Mouse (Mus musculus): ENCODE results near the gene Grid1. TPM values are rescaled to one million over a fixed set of nuclear protein-coding genes. Genes with fewer than 3 reads are reported as not detected.

Gene Grid1
- total RNA-seq, 2 experiments from 2014 or later, result 0.06 TPM; not detected in 1

DNA sequence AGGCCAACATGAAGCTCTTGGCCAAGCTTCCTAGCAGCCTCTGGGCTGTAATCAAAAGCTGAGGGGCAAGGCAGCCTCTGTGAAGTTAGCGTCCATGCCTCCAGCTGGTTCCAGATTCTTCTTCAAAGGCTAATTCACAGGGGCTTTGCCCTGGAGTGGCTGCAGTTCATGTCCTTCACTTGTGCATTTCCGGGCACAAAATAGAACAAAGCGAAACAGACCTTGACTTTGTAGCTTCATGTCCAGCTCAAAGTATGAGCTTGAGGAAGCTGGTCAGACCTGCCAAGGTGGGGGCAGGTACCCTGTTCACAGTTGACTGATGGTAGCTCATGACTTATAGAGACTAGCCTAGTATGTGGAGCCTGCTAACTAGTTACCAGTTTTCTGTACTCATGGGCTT, 356.1 kb downstream of the Grid1 start:
- DNase-seq, result no peak
- intact Hi-C loops (cut with DNase I), result no loop called here

DNA sequence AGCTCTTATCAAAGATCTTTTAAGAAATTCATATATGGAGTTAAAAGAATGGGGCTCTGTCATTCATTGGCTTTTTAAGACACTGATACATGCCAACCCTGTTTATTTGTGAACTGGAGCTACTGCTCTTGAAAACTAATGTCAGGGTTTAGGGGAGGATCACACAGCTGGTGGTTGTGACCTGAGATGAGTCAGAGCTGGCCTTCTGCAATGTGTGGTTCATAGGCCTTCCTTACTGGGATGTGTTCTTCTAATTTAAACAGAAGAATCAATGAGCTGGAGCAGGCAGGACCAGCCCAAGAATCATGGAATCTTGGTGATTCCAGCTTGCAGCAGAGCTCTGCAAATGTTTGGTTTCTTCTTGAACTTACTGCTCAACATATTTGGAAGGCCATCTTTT, 359.2 kb downstream of the Grid1 start:
- no peak for DNase-seq
- intact Hi-C loops (cut with DNase I), result no loop called here

DNA sequence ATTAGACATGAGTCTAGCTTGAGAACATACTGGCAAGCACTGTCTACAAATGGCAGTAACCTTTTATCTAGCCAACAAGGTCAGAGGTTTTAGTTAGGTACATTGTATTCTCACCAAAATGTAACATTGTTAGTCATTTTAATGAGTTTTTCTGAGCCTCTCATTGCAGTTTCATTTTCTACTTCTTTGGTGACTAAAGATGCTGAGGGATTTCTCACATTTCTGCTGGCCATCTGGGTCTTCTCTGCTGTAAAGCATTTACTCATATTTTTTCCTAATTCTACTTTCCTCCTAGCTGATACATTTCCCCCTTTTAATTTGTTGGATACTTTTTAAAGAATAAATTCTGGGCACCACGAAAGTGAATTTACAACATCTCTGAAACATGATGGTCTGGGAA, 365.5 kb downstream of the Grid1 start:
- DNase-seq, result no peak
- intact Hi-C loops (cut with DNase I), result no loop called here

DNA sequence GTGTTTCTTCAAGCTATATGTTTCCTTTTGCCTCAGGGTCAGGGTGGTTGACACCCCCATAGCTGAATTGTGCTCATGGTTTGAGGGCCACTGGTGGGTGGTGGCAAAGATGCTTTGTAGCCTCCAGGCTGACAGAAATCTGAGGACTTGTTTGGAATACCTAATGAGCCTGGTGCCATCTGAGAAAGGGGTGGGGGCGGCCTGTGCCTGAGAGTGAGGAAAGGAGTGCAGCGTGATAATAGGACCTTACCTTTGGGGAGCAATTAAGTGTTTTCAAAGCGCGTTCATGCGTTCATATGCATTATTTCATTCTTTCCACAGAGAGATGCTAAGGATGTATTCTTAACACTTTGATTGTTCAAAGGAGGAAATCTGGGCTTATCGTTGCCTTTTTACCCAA, 372.3 kb downstream of the Grid1 start:
- DNase-seq, result no peak
- intact Hi-C loops (cut with DNase I), result no loop called here

DNA sequence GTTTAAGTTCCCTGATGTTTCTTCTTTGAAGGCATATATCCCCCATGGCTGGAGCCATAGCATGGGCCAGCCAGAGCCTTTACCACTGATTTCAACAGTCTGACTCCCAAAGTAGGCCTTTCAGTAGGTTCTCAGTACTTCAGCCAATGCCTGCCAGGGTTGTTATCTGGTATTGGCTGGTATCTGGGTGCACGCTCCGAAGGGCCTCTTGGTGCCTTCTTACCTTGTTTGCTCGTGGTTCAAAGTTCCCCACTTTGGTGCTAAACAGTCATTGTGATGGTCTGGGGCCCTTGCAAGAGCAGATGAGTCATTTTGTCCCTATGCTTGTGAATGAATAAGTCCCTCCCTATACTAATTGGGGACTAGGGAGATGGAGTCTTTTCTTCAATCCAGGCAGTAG, 377.5 kb downstream of the Grid1 start:
- DNase-seq, result no peak
- intact Hi-C loops (cut with DNase I), result no loop called here

DNA sequence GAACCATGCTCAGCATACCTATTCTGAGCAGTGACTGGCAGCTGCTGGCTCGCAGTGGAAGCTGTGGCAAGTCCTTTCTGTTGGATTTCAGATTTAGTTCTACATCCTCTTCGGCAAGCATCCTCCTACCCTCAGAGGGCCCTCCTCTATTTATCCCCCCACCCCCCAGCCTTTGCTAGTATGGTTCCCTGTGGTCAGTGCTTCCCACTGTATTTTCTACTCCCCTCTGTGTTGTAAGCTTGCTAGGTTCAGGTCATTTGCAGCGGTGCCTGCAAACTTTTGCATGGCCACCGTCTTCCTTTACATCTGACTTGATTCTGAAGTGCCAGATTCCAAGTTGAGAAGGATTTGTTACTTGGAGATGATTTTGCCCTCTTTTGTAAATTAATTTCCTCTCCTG, 378.5 kb downstream of the Grid1 start:
- intact Hi-C loops (cut with DNase I), result no loop called here
- DNase-seq, result no peak

DNA sequence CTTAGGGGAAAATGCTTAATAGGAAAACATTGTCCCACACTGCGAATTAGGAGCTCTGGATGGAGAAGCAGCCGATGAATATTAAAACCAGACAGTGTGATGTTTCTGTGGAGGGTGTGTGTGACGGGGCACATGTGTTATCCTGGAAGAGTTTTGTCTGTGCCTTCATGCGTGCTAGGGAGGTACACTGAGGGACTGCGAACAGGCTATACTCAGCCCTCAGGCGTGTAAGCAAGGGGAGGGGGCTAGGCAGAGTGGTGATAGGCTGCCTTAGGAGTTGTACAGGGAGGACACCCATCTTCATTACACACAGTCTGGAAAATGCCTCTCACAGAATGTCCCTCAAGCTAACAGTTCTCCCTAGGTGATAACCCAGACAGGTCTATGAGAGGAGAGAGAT, 379.0 kb downstream of the Grid1 start:
- intact Hi-C loops (cut with DNase I), result no loop called here
- DNase-seq, result no peak

DNA sequence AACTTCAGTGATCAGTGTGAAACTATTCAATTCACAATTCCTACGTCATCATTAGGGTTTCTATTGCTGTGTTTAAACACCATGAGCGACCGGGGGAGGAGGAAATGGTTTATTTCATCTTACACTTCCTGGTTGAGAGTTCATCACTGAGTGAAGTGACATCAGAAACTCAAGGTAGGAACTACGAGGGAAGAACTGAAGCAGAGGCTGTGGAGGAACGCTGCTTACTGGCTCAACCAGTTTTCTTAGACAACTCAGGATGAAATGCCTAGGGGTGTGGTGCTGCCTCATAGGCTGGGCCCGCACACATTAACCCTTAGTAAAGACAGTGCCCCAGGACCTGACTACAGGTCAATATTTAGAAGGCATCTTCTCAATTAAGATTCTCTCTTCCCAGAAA, 389.5 kb downstream of the Grid1 start:
- intact Hi-C loops (cut with DNase I), result no loop called here
- no peak for DNase-seq

DNA sequence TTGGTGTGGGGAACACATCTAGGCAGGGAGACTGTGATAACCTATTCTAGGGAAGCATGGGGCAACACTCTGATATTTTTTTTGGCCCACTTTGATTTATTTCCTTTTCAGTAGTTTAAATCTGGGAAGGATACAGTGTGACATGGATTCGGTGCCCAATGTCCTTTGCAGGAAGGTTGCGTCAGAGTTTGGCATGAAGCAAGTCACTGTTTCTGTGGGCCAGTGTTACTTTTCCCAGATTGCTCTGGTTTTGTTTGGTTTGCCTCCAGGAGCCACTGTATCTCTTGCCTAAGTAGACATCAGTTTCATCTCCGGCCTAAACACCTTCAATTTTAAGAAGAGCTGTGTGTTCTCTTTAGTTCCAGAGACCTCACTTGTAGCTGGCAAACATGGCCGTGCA, 399.1 kb downstream of the Grid1 start:
- intact Hi-C loops (cut with DNase I), result no loop called here
- no peak for DNase-seq

DNA sequence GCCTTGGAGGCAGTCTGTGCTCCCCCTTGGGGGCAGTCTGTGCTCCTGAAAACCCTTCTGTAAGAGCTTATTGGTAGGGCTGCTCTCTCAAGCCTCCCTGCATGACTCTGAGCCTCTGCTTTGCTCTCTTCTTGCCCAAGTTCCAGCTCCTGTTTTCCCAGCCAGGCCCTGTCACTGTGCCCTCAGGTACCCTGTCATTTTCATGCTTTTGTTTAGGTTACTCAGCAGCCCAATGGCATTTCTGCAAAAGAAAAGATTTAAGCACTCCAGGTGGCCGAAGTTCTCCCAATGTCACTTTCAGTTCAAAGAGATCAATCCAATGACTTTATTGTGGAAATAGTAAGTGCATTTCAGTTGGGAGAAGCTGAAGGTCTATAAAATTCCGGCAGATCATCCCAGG, 402.3 kb downstream of the Grid1 start:
- no peak for DNase-seq
- intact Hi-C loops (cut with DNase I), result no loop called here

DNA sequence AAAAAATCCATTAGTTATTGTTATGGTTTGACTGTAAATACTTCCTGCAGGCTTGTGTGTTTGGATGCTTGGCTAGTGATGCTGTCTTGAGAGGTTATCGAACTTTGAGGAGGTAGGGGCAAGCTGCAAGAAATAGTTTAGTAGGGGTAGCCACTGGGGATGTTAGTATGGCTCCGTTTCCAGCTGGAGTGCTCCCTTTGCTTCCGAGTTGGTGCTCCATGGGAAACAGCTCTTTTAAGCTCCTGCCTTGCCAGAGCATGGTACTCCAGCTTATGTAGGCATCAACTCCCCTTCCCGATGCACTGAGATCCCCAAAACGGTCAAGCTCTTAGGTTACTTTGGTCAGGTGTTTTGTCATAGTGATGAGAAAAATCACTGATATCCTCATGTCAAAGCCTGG, 407.7 kb downstream of the Grid1 start:
- intact Hi-C loops (cut with DNase I), result no loop called here

DNA sequence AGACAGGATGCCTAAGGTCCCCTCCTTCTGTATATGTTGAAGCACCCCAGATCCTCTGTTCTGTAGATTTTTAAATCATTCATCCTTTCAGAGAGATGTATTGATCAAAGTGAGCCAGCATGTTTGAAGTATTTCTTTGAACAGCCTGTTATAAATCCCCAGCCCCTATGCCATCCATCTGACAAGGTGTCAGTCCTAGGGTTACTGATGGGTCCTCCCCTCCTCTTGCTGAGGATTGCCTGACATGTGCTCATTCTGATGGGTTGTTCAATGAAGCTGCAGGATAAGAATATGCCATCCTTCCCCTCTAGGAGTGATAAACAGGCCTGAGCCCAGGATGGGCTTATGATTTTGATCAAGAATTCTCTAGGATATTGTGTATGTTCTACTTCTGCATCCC, 411.5 kb downstream of the Grid1 start:
- intact Hi-C loops (cut with DNase I), result no loop called here
- DNase-seq, result no peak

More for the DNA sequence above, 407.7 kb downstream of the Grid1 start:
- no peak for DNase-seq

DNA sequence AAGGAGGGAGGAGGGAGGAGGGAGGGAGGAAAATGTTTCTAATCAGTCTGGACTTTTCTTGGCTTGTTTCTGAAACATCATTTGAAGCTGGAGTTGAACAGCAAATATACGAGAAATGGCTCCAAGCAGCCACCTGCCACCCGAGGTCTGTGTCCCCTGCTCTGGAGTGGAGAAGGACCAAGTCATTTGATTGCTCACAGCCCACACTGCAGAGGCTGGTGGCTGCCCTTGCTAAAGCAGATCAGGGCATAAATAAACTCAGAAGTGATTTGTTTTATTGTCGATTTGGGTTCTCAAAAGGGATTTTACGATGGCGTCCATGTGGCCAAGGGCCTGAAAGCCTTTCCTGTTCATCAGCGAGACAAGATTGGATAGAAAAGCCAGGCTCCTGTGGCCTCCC, 423.0 kb downstream of the Grid1 start:
- no peak for DNase-seq
- intact Hi-C loops (cut with DNase I), result no loop called here

DNA sequence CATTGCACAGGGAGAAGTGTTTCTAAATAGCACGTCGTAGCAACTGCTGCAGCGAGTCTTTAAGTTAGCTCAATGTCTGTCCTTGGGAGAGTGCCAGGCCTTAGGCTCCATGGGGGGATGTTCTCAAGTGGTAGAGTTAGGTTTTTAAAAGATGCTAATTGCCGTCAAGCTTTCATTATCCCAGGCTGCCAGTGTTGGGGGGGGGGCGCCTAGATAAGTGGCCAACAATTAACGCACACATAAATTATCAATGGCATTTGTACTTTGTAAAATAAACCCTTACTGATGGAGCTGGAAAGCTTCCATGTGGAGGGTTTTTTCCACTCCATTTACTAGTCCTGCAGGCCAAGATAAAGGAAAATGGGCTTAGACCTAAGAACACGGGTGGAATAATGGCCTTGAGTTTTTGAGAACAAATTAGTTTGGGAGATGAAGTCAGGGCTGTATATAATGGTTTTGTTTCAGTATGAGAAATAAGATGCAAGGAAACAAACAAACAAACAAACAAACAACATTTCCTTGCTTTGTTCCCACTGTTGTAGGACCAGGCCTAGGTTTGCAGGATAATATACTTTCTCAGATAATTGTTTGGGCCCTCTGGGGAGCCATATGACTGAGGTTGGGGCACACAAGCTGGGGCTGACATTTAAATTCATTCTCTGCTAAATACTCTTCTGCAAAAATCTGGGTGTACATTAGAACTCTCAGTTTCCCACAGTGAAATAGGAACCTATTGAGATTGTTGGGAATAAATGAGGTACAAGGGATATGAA, 425.1 kb downstream of the Grid1 start:
- intact Hi-C loops (cut with DNase I), result no loop called here
- no peak for DNase-seq

DNA sequence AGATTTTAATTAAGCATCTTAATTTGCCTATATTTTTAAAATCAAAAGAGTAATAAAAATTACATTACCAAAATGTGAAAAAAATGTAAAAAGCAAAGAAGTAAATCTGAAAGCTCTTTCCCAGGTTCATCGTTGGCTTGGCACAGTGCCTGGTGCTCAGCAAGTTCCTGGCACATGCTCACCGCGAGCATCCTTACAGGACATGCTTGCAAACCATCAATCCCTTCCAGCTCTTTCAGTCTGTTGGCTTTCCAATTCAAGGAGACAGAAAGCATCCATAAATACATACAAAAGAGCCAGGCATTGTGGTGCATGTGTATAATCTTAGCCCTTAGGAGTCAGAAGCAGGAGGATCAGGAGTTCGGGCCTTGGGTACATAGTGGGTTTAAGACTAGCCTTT, 430.5 kb downstream of the Grid1 start:
- intact Hi-C loops (cut with DNase I), result no loop called here
- DNase-seq, result no peak

DNA sequence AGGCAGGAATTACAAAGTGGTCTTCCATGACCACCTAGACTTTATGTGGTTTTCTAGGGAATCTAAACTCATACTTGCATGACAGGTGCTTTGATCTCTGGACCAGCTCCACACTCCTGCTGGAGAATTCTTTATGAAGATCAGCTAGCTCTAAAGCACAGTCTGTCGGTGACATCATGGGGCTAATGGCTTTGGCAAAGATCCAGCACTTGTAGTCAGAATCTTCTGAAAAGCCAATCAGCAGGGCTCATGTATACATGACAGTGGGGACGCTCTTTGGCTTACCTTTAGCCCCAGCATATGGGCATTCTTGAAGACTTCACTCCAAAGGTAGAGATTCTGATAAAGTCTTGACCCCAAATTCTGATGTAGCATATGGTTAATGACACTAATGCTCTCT, 434.6 kb downstream of the Grid1 start:
- DNase-seq, result no peak
- intact Hi-C loops (cut with DNase I), result no loop called here

DNA sequence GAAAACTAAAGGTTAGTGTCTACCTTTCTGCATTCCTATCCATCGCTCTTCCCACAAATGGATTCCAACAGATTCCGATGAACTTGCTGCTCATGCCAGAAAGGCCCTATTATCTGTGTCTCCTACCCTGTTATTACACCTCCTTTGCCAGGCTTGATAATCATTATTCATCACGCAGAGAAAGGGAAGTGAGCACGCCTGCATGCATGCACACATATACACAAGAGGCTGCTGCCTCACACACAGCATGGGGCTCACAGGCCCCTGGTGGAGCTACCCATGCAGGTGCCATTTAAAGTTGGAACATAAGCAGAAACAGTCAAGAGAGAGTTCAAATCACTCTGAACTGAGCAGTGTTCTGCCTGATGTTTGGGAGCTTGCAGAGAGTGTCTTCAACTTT, 450.4 kb downstream of the Grid1 start:
- DNase-seq, result no peak

DNA sequence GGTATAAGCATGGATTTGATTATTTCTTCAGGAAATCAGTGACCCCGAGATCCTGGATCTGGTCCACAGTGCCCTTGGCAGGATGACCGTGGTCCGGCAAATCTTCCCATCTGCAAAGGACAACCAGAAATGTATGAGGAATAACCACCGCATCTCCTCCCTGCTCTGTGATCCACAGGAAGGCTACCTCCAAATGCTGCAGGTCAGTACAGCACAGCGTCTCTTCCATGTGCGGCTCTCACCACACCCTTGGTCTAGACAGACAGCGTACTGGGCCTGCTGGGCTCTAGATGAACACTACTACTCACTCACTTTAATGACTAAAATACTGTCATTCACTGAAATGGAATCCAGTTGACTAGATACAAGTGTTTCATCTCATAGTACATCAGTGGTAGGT, 489.3 kb downstream of the Grid1 start:
- intact Hi-C loops (cut with DNase I), result no loop called here

More for the DNA sequence above, 450.4 kb downstream of the Grid1 start:
- intact Hi-C loops (cut with DNase I), result no loop called here

DNA sequence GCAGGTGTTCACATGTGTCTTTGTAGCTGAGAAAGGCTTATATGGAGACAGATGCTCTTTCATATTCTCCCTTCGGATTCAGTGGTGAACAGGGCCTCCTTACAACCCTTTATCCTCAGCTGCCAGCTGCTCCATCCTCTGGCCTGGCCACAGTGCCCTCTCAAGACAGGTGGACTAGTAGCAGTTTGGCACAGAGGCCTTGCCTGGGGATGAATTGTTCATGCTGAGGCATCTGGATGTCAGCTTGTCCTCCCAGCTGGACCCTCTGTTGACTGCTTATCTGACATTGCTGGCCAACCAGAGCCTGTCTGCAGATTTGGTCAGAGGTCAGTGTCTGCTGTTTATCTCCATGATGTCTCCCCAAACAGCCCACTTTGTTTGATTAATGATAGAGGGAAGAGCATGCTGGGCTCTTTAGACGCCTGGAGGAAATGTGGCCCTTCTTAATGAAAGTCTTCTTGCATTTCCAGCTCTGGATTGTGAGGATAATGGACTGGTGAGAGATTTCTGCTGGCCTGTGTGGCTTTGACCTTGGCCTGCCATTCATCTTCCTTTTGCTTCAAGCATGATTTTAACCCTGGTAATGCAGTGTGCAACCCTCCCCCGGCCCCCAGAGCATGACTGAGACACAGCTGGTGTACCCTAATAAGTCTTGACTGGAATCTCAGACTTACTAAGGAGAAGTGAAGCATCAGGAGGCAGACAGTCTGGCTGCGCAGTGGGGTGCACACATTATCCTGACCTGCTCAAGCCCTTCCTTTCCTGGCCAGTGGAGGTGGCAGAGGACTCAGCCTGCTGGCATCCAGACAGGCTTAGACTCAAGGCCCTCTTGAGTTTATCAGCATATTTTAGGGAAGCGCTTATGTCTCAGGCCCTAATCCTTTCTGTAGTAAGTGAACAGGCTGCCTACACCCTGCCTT, 493.7 kb downstream of the Grid1 start:
- intact Hi-C loops (cut with DNase I), result no loop called here
- DNase-seq, result no peak

More for the DNA sequence above, 489.3 kb downstream of the Grid1 start:
- no peak for DNase-seq

DNA sequence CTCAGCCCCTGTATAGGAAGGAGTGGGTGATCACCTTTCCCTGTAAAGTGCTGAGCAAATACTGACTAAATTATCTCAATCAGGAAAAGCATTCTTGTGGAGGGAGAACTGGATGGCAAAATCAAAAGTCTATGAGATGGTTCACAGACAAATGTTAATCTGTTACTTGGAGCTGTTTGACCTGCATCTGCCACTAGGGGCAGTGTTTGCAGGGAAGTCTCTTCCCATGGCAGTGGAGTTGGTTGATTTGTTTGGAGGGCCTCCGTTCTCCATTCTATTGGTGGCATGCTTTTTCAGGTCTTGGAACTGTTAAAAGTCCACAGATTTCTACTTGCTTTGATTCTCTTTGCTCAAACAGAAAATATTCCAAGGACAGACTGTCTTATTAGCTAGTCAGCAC, 506.4 kb downstream of the Grid1 start:
- DNase-seq, result no peak

DNA sequence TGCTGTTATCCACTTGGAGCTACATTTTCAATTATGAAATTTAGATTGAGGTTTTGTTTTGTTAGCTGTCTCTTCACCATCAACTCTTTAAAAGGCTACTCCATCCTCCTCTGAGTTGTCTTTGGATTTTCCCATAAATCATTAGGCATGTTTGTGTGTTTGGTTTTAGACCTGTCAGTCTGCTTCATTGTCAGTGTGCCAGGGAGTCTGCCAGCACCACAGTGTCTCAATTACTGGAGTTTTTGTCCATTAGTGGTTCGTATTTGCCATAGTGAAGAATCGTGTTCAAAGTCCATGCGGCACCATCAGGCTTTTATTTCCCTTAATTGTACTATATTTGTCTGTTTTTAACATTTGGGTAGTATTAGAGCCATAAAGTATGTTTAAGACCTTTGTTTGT, 516.7 kb downstream of the Grid1 start:
- intact Hi-C loops (cut with DNase I), result no loop called here

More for the DNA sequence above, 506.4 kb downstream of the Grid1 start:
- intact Hi-C loops (cut with DNase I), result no loop called here

DNA sequence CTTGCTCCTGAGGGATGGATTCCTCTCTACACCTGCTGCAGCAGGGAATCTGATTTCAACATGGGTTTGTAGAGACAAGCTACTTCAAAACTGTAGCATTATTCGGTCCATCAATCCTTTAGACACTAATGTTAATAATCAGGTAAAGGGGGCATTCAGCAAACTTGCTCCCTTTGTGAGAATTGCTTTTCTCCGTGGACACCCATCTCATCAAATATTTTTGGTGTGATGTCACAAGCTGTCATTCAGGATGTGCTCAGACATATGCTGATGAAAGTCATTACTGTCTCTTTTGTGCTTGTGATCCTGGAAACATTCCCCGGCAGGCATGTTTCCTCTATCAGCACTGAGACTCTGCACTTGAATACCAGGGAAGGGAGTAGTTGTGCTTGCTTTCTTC, 536.1 kb downstream of the Grid1 start:
- intact Hi-C loops (cut with DNase I), result no loop called here
- DNase-seq, result no peak

More for the DNA sequence above, 516.7 kb downstream of the Grid1 start:
- no peak for DNase-seq

All from heart, postnatal 36 days (tissue).